Mouse (Mus musculus) bone marrow macrophage, adult 2 months (primary cell): ENCODE measurements around the gene Clec2d. TPM values are rescaled to one million over a fixed set of nuclear protein-coding genes. Genes with fewer than 3 reads are reported as not detected.

Source experiments
- H3K27ac ChIP-seq: 2 replicates; pipeline ENCODE4 v1.5.1; 2012; ENCODE audit warnings: low read depth, low read length; ENCODE audit not compliant: insufficient read depth
- H3K4me1 ChIP-seq: 2 replicates; pipeline ENCODE4 v1.6.1; 2012; ENCODE audit warnings: low read length; ENCODE audit not compliant: control insufficient read depth, insufficient read depth
- H3K4me3 ChIP-seq: 2 replicates; pipeline ENCODE4 v1.5.1; 2012; ENCODE audit warnings: mild to moderate bottlenecking, low read length, moderate library complexity; ENCODE audit not compliant: insufficient read depth
- CTCF ChIP-seq: IDR thresholded peaks from 2 replicates; pipeline ENCODE4 v1.5.1; 2012; ENCODE audit warnings: low read depth, mild to moderate bottlenecking, low read length, moderate library complexity
- POLR2A ChIP-seq: IDR thresholded peaks from 2 replicates; pipeline ENCODE4 v1.6.1; 2012; ENCODE audit warnings: mild to moderate bottlenecking, low read depth, low read length, borderline replicate concordance
- polyA plus RNA-seq: library from polyadenylated mRNA; stranded (reverse); fragments of >200 nt; gene quantifications from 2 replicates; pipeline ENCODE4 v1.2.4, GENCODE M21; 2012; ENCODE audit not compliant: missing spikeins, insufficient read depth, insufficient read length

Clec2d gene
- polyA plus RNA-seq, 1 experiment = 118 TPM

- TF ChIP-seq CTCF = no peak
- TF ChIP-seq POLR2A = no peak
- Histone ChIP-seq H3K27ac (peak overlapping the region; percentile 100), H3K4me1 (peaks cover 69% of the 10 kb centered on the region), H3K4me3 (no peak overlapping the region)
Observed at GRCm38 (mm10) chr6:129233366-129233954, 53.0 kb downstream of the Clec2d start.

- Histone ChIP-seq H3K27ac (peak overlapping the region; percentile 100), H3K4me3 (no peak overlapping the region), H3K4me1 (peaks cover 67% of the 10 kb centered on the region)
- TF ChIP-seq CTCF (no peak), POLR2A (no peak)
Observed at GRCm38 (mm10) chr6:129233955-129234369, 53.5 kb downstream of the Clec2d start.

GRCm38 (mm10) chr6:129234456-129235360 lies 54.3 kb downstream of the Clec2d start:
- peak overlapping the region; percentile 100 for H3K27ac ChIP-seq
- no peak overlapping the region for H3K4me3 ChIP-seq
- H3K4me1 ChIP-seq = peaks cover 59% of the 10 kb centered on the region
- TF ChIP-seq CTCF = no peak
- TF ChIP-seq POLR2A = no peak

GRCm38 (mm10) chr6:129235855-129236461 lies 55.5 kb downstream of the Clec2d start:
- H3K27ac ChIP-seq = peak overlapping the region; percentile 100
- peak overlapping the region; percentile 7; the same call in 1 of the 2 replicates for H3K4me3 ChIP-seq
- no peak for TF ChIP-seq CTCF
- TF ChIP-seq POLR2A = no peak
- peaks cover 48% of the 10 kb centered on the region for H3K4me1 ChIP-seq

Other genes starting within 250 kb of the Clec2d start
- gene Clec2g, start 246.2 kb upstream of the Clec2d start, polyA plus RNA-seq = not detected in 2 replicates
- gene Klrb1f, start 134.7 kb upstream of the Clec2d start, polyA plus RNA-seq = not detected in 2 replicates
- gene Clec2e, start 79.7 kb upstream of the Clec2d start, polyA plus RNA-seq = not detected in 2 replicates
- 1.7 and 2.1 TPM in 2 replicates for gene Cd69, start 94.8 kb downstream of the Clec2d start, polyA plus RNA-seq
- gene 4922502D21Rik, start 151.2 kb downstream of the Clec2d start, polyA plus RNA-seq = not detected in 2 replicates
- gene Clec12a, start 162.1 kb downstream of the Clec2d start, polyA plus RNA-seq = 600 and 634 TPM in 2 replicates
- gene Clec12b, start 205.3 kb downstream of the Clec2d start, polyA plus RNA-seq = not detected in 2 replicates
- 2.4 and 2.7 TPM in 2 replicates for gene Clec1b, start 216.7 kb downstream of the Clec2d start, polyA plus RNA-seq
- 0.24 and 0.84 TPM in 2 replicates for gene Clec9a, start 228.2 kb downstream of the Clec2d start, polyA plus RNA-seq